Mouse (Mus musculus) ES-E14 (cell line): Measurements from ENCODE around the gene Ube2d3.

Source experiments
- CHD2 ChIP-seq: IDR thresholded peaks from 2 replicates; pipeline ENCODE4 v1.6.1; 2014; ENCODE audit warnings: mild to moderate bottlenecking, low read depth, low read length, inconsistent platforms
- HCFC1 ChIP-seq: IDR thresholded peaks from 2 replicates; pipeline ENCODE4 v1.6.1; 2012; ENCODE audit warnings: low read length, inconsistent platforms, borderline replicate concordance; ENCODE audit not compliant: insufficient read depth
- MAFK ChIP-seq: IDR thresholded peaks from 2 replicates; pipeline ENCODE4 v1.6.1; 2014; ENCODE audit warnings: mild to moderate bottlenecking, low read depth, low read length, inconsistent platforms; ENCODE audit not compliant: insufficient read depth
- ZC3H11A ChIP-seq: IDR thresholded peaks from 2 replicates; pipeline ENCODE4 v1.6.1; 2012; ENCODE audit warnings: low read depth, mild to moderate bottlenecking, inconsistent platforms, low read length, borderline replicate concordance
- ZNF384 ChIP-seq: IDR thresholded peaks from 2 replicates; pipeline ENCODE4 v1.6.1; 2012; ENCODE audit warnings: low read depth, low read length, inconsistent platforms

DNA sequence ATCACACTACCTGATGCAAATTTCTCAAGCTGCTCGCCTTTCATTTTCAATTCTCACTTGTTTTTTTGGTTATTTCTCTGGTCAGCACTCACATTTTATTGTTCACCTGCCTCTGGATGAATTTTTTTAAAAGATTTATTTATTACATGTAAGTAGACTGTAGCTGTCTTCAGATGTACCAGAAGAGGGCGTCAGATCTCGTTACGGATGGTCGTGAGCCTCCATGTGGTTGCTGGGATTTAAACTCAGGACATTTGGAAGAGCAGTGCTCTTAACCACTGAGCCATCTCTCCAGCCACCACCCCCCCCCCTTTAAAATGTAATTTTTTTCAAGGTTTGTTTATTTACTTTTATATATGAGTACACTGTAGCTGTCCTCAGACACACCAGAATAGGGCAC is 34.1 kb upstream of the Ube2d3 start:
- TF ChIP-seq ZC3H11A (no peak), CHD2 (no peak), HCFC1 (no peak), MAFK (no peak), ZNF384 (no peak)
